Mouse (Mus musculus): Measurements from ENCODE around the gene Tmprss4.

Tmprss4 gene

GRCm38 (mm10) chr9:45196125-45196830, 7.6 kb downstream of the Tmprss4 start:
- DNase-seq: peak; percentile 65

GRCm38 (mm10) chr9:45195468-45195867, 8.4 kb downstream of the Tmprss4 start:
- DNase-seq: no peak

GRCm38 (mm10) chr9:45189661-45190174, 14.2 kb downstream of the Tmprss4 start:
- DNase-seq: no peak

GRCm38 (mm10) chr9:45188570-45189563, 15.0 kb downstream of the Tmprss4 start:
- peak; percentile 80 for DNase-seq

- peak; percentile 69 for DNase-seq
These were observed 18.6 kb downstream of the Tmprss4 start for GRCm38 (mm10) chr9:45185250-45185649.

GRCm38 (mm10) chr9:45183266-45183665, 20.6 kb downstream of the Tmprss4 start:
- DNase-seq: no peak

- DNase-seq: no peak
These were observed 21.4 kb downstream of the Tmprss4 start for GRCm38 (mm10) chr9:45182521-45182920.

- DNase-seq: no peak
These were observed 22.1 kb downstream of the Tmprss4 start, which contains the start of gene BC049352 for GRCm38 (mm10) chr9:45181770-45182169. Gene BC049352, plus strand, starts transcription at chr9:45182007.

- no peak for DNase-seq
These were observed 24.6 kb downstream of the Tmprss4 start for GRCm38 (mm10) chr9:45179282-45179681.

GRCm38 (mm10) chr9:45173475-45173874, 30.4 kb downstream of the Tmprss4 start:
- DNase-seq: no peak

GRCm38 (mm10) chr9:45171073-45171610, 32.8 kb downstream of the Tmprss4 start:
- DNase-seq: no peak

GRCm38 (mm10) chr9:45170150-45170549, 33.7 kb downstream of the Tmprss4 start:
- DNase-seq: no peak

- DNase-seq: no peak
These were observed 36.0 kb downstream of the Tmprss4 start for GRCm38 (mm10) chr9:45167903-45168302.

- peak; percentile 69 for DNase-seq
These were observed 50.5 kb downstream of the Tmprss4 start for GRCm38 (mm10) chr9:45153361-45153760.

GRCm38 (mm10) chr9:45150933-45151332, 53.0 kb downstream of the Tmprss4 start:
- no peak for DNase-seq

- DNase-seq: peak; percentile 91
These were observed 57.7 kb downstream of the Tmprss4 start for GRCm38 (mm10) chr9:45146267-45146597.

- no peak for DNase-seq
These were observed 58.2 kb downstream of the Tmprss4 start for GRCm38 (mm10) chr9:45145533-45146266.

- DNase-seq: no peak
These were observed 61.2 kb downstream of the Tmprss4 start for GRCm38 (mm10) chr9:45142686-45143085.

- DNase-seq: no peak
These were observed 62.9 kb downstream of the Tmprss4 start for GRCm38 (mm10) chr9:45140945-45141344.

- no peak for DNase-seq
These were observed 64.8 kb downstream of the Tmprss4 start for GRCm38 (mm10) chr9:45139082-45139481.

- DNase-seq: peak; percentile 68
These were observed 65.5 kb downstream of the Tmprss4 start, which contains the start of gene Scn4b for GRCm38 (mm10) chr9:45138191-45139032. Gene Scn4b, plus strand, starts transcription at chr9:45138395.

Data from thymus, postnatal 25 days (tissue).